Mouse (Mus musculus) T-cell, adult 2 months (primary cell): ENCODE results near the gene Cd3d.
"Not testable (repeated sequence)": the region's sequence is repeated elsewhere in the genome, so short reads cannot be mapped to it uniquely, and the experiment has no call there.

Source experiments
- DNase-seq: peaks from one replicate; pipeline ENCODE4 v3.0.0; 2022; ENCODE audit warnings: low spot score

The Cd3d gene

GRCm38 (mm10) chr9:44981676-44982075, at the start of gene Cd3d:
Gene Cd3d, plus strand, starts transcription at chr9:44981786.
- DNase-seq = peak; percentile 61

DNA sequence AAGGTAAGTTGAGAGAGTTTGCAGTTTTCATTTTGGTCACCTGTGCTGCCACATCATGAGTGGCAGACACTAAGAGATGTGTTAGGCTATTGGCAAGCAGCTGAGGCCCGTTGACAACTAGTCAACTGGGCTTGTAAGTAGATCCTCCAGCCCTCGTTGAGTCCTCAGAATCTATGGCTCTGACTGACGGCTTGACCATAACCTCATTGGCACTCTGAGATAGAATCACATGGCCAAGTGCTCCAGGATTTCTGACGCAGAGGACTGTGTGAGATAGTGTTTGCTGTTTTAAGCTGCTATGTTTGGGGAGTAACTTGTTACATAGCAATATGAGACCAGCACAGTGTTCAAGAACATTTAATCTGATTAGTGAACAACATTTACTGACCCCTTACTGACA, 39.8 kb upstream of the Cd3d start:
- DNase-seq = no peak

- DNase-seq = no peak
These were observed 39.2 kb upstream of the Cd3d start for GRCm38 (mm10) chr9:44942421-44942820.

GRCm38 (mm10) chr9:44946185-44946695, 35.3 kb upstream of the Cd3d start:
- no peak for DNase-seq

GRCm38 (mm10) chr9:44947836-44948235, 33.8 kb upstream of the Cd3d start:
- DNase-seq = no peak

DNA sequence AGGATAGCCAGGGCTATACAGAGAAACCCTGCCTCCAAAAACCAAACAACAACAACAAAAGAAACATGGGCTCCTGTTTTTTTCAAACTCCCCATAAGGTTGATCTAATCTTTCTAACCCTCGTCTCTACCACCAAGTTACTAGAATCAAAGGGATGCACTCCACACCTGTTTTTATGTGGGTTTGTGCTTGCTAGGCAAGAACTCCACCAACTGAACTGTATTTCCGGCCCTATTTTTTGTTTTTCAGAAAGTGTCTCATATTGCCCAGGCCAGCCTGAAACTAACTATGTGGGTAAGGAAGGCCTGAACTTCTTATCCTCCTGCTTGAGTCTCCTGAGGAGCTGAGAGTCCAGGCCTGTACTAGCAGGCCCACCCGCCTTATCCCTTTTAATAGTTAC, 27.2 kb upstream of the Cd3d start:
- peak; percentile 76 for DNase-seq

DNA sequence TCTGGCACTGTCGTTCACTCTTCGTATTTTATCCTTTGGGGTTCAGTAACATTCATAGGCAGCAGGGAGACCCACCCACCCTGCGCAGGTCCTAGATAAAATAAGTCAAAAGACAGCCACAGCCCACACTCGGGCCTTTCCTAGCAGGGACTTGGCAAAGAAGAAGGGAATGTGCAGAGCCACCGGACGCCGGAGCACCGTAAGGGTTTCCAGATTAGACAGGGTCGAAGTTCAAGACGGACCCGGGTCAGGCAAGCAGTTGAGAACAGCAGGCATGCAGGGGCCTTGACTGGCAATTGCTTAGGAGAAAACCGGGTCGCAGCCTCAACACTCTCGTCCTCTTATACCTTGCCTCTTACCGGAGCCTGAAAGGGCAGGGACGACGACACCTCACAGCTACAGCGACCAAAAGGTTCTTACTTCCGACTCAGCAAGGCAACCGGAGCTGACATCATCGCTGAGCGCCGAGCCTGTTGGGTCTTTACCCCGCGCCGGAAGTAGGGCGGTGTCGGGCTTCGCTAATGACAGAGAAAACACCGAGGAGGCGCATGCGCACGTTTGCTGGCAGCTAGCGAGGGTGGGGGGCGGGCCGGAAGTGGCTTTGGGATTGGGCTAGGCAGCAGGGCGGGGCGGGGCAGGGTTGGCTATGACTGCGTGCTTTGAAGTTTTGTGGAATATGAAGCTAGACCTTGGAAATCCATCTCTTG, 16.3 kb upstream of the Cd3d start, which contains the start of gene Ube4a:
TSS of gene Ube4a (minus strand) at position 475 of the 707 bp plus-strand sequence.
- peak; percentile 100 for DNase-seq

- DNase-seq = no peak
These were observed 15.6 kb upstream of the Cd3d start for GRCm38 (mm10) chr9:44965833-44966466.

DNA sequence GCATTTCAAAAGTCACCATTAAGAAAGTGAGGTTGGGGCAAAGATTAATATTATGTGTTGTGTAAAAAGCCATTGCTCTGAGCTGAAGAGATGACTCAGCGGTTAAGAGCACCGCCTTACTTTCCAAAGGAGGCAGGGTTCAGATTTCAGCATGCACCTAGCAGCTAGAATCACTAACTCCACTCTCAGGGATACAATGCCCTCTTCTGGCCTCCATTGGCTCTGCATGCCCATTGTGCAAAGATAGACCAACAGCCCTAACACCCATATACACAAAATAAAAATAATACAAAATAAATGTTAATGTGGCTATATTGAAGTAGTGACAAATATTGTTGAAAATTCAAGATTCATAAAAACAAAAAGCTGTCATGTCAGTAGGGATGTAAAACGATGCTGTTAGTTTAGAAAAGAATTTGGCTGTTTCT, 14.8 kb upstream of the Cd3d start:
- peak; percentile 85 for DNase-seq

GRCm38 (mm10) chr9:44967763-44968162, 13.8 kb upstream of the Cd3d start:
- not testable (repeated sequence) for DNase-seq

- no peak for DNase-seq
These were observed 12.1 kb upstream of the Cd3d start for GRCm38 (mm10) chr9:44969450-44969849.

DNA sequence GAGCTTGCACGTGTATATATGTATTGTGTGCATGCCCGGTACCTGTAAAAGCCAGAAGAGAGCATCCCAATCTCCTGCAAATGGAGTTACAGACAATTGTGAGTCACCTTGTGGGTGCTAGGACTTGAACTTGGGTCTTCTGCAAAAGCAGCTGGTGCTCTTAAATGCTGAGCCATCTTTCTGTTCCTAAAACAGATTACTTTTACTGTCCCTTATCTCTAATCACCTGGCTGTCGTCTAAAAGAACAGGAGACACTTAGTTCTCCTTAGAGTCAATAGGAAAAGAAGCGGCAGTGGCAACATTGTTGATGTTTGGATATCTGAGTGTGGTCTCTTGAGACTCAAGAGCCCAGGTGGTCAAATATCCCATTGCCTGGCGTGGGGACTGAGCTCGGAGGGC, 3.8 kb upstream of the Cd3d start:
- DNase-seq = no peak

DNA sequence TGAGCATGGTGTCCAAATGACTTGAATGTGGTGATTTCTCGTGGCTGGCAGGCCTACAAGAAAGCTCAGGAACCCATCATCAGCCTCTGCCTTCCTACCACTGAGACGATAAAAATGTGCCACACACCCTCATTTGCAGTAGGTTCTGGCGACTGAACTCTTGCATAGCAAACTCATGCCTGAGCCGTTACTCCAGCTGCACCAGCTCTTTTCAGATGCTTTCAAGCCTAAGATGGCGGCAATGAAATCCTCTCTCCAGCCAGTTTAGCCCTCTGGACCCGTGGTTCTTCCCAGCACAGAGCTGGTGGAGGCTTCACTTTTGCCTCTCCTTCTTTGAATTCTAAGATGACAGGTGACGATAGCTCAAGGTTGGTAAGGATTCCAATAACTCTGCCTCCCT, 1.8 kb upstream of the Cd3d start:
- DNase-seq = no peak

DNA sequence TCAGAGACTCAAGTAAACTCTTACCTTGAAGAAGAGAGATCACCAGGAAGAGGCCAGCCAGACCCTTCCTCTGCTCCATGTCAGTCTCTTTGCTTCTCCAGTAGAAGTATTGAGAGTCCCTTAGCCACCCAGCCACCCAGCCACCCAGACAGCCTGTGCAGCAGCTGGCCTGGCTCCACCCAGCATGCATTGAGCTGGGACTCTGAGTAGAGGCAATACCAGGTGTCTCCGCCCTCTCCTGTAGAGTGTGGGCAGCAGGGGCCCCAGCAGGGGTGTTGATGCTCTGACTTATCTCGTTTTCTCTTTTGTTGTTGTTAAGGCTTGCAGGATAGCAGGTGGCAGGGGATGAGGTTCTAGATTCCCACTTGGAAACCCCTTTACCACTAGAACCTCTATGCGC, 1.3 kb upstream of the Cd3d start, which contains the start of gene Cd3g:
TSS of gene Cd3g (minus strand) at position 190 of the 400 bp plus-strand sequence.
- DNase-seq = peak; percentile 85

DNA sequence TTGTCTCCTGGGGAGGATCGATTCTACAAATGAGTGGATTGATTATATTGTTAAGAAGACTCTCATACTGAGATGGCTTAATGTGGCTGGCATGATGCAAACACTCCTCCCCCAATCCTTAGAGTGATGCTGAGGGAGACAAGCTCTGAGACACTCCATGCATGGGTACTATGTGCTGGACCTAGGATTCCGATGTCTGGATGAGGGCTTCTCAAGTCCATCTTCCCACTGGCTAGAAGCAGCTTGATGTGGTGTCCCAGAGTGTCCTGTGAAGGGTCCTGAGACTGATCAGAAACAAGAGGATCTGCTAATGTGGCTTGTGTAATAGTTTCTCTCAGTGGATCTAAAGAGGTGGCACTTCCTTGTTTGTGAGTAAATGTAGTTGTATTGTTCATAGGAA, 482 bp upstream of the Cd3d start:
- no peak for DNase-seq

- no peak for DNase-seq
These were observed 495 bp downstream of the Cd3d start for GRCm38 (mm10) chr9:44982081-44982480.

DNA sequence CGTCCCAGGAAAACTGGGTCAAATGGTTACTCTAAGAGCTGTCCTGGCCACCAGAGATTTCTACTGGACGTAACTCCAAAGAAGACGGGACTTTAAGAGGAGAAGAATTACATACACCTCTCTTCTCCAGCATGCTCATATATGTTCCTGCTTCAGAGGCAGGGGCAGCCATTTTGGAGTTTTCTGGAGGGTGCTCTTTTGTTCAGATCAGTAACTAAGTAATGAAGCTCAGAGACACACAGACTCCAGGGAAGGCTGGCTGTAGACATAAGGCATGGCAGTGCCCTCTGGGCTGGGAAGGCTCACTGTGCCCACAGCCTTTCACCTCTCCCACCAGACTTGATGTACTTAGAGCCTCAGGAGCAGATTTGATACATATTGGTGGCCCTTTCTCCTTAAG, 945 bp downstream of the Cd3d start:
- no peak for DNase-seq

- DNase-seq = no peak
These were observed 1.4 kb downstream of the Cd3d start for GRCm38 (mm10) chr9:44983001-44983400.

DNA sequence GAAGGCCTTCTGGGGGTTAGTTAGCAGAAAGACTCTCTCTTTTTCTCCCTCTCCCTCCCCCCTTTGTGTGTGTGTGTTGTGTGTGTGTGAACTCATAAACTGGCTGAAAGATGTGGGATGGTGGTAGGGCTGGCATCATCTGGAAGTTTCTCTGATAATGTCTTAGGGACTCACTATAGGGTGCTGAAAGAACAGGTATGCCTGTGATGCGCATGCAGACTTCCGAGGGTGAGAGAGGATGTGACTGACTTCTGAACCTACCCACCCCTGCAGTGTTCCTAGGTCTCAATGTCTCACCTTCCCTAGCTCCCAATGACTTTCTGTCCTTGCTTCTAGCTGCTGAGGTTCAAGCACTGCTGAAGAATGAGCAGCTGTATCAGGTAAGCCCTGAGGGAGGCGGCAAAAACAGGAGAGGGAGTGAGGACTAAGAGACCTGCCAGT, 4.2 kb downstream of the Cd3d start:
- peak; percentile 53 for DNase-seq

DNA sequence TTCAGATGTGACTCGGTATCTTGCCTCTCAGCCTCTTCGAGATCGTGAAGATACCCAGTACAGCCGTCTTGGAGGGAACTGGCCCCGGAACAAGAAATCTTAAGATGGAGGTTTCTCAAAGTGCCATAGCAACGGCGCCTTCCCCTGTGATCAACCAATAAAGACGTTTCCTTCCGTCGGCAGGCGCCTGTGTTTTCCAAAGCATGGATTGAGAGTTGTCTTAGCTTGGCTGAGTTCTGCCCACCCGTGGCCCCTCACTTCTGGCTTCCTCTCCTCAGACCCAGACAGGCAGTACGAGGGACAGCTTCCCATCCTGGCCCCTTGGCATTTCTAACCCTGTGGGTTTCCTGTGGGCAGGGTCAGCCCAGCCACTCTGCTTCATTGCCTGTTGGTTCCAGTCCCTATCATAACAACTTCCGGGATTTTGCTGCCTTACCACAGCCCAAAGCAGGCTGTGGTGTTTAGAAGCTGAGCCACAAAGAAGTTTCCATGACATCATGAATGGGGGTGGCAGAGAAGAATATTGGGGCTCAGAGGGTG, 4.7 kb downstream of the Cd3d start:
- peak; percentile 96 for DNase-seq

- DNase-seq = no peak
These were observed 5.4 kb downstream of the Cd3d start for GRCm38 (mm10) chr9:44986976-44987375.

GRCm38 (mm10) chr9:44991821-44992220, 10.2 kb downstream of the Cd3d start:
- DNase-seq = no peak

DNA sequence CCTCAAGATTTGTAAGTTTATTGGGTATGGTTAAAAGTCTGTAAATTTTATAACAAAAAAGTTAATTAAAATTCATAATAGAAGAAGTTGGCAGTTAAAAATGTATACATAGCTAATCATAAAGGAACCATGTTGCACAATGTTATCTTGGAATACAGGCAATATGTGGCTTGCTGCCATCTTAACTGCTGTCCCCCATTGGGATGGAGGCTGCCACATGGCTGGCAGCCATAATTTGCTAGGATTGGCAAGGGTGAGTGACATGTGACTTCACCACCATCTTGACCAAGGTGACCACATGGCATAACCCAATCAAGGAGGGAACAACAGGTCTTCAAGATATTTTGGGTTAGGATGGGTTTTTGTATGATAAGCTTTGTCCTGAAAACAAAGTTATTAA, 10.7 kb downstream of the Cd3d start:
- no peak for DNase-seq
